In the genomic region with DNA sequence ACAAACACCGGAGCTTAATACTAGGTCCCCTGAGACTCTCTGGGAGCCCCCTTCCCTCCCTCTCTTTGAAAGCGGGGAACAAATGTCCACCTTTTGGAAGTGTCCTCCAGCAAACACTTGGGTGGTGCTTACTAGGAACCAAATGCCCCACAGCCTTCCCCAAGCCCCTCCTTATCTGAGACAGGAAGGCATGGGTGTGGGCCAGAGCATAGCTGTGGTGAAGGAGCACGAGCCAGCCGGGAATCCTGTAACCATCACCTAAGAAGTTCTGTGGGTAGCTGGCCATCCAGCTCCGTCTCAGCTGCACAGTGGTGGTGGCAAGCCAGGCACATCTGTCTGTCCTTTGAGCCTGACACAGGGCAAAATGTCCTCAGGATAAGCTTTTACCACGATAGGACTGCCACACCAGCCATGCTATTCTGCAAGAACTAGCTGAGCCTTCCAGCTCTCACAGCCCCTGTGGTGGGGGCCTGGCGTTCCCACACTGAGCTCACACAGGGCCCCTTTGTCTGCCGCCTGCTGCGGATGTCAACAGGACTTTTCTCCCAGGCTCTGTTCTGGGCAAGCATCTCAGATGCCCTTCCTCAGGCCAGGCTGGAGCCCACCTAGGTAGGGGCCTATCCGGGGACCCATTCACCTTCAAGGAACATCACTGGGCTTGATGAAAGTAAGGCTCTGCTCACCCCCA, we compare ENCODE assay signal across 9 mouse cellular contexts. TPM values are rescaled to one million over a fixed set of nuclear protein-coding genes. Genes with fewer than 3 reads are reported as not detected.
DNase-seq lines count a peak whose midpoint lies in the region; ATAC-seq lines count a peak whose summit lies in the region.
"Had no signal": no experiment of that assay in that cellular context is flagged by ENCODE, and none has a peak within 500 bp of the region (broad histone marks: within the 10 kb centered on the region; RNA-seq: fewer than 3 reads in every experiment).

No protein-coding gene starts in this region.

- intact Hi-C loops in heart, postnatal 36 days (cut with DNase I) = no loop called here

- H3K4me3 ChIP-seq in heart, embryonic 13.5 days = no peak overlapping the region
- H3K4me3 ChIP-seq in stomach, embryonic 15.5 days (replicated peaks) = no peak overlapping the region
- no peak overlapping the region for H3K4me3 ChIP-seq in liver, embryonic 11.5 days (ENCODE audit: low read depth, low read length)

- WGBS in heart, embryonic 13.5 days = 23% methylated on average over 10 of the region's 10 CpGs
- 30% methylated on average over 10 of the region's 10 CpGs for WGBS in stomach, embryonic 15.5 days
- WGBS in liver, embryonic 11.5 days = 23% methylated on average over 10 of the region's 10 CpGs

- H3K9me3 ChIP-seq in heart, embryonic 13.5 days = no peaks in the 10 kb centered on the region
- H3K9me3 ChIP-seq in stomach, embryonic 15.5 days = no peaks in the 10 kb centered on the region
- no peaks in the 10 kb centered on the region for H3K9me3 ChIP-seq in liver, embryonic 11.5 days (ENCODE audit: control insufficient read depth, low read length)

- H3K9ac ChIP-seq in heart, embryonic 13.5 days = peak overlapping the region; percentile 52; the same call in 1 of the 2 replicates
- H3K9ac ChIP-seq in stomach, embryonic 15.5 days = no peak overlapping the region
- H3K9ac ChIP-seq in liver, embryonic 11.5 days (ENCODE audit: low read depth, low read length) = no peak overlapping the region

- peak overlapping the region; percentile 14 for H3K4me2 ChIP-seq in heart, embryonic 13.5 days
- peak overlapping the region; percentile 19; the same call in 1 of the 2 replicates for H3K4me2 ChIP-seq in stomach, embryonic 15.5 days
- no peak overlapping the region for H3K4me2 ChIP-seq in liver, embryonic 11.5 days

- H3K27ac ChIP-seq in heart, embryonic 13.5 days (replicated peaks) = peak overlapping the region; percentile 67
- H3K27ac ChIP-seq in stomach, embryonic 15.5 days = peak overlapping the region; percentile 61
- H3K27ac ChIP-seq in liver, embryonic 11.5 days (ENCODE audit: low read depth, low read length) = no peak overlapping the region

- no peak for DNase-seq in heart, postnatal 36 days
- peak; percentile 79 for DNase-seq in right cerebral cortex, postnatal 10 days (ENCODE audit: low spot score in 2 of 2)
- no peak for DNase-seq in right cerebral cortex, postnatal 25 days
- DNase-seq in layer of hippocampus, postnatal 10 days (ENCODE audit: low spot score in 2 of 2) = peak; percentile 59 to 69
- no peak for DNase-seq in liver, embryonic 11.5 days (ENCODE audit: low spot score)
- no peak for DNase-seq in gastrocnemius, adult 8-10 months (ENCODE audit: low spot score in 2 of 2)
- DNase-seq: cerebellum, adult 11 months had no signal

- H3K27me3 ChIP-seq in heart, embryonic 13.5 days (replicated peaks) = peaks cover 79% of the 10 kb centered on the region
- H3K27me3 ChIP-seq in stomach, embryonic 15.5 days (replicated peaks) = peaks cover 33% of the 10 kb centered on the region
- peaks cover 53% of the 10 kb centered on the region for H3K27me3 ChIP-seq in liver, embryonic 11.5 days (replicated peaks; ENCODE audit: control insufficient read depth, insufficient read depth, low read length)

- no peak for ATAC-seq in heart, embryonic 13.5 days (ENCODE audit: extremely low read depth, insufficient number of reproducible peaks, low FRiP score, low TSS enrichment)
- no peak for ATAC-seq in stomach, embryonic 15.5 days (ENCODE audit: insufficient read depth, low FRiP score, low read depth)
- no peak for ATAC-seq in liver, embryonic 11.5 days (replicated peaks; ENCODE audit: low FRiP score)

- H3K4me1 ChIP-seq in heart, embryonic 13.5 days = peaks cover 66% of the 10 kb centered on the region
- peaks cover 54% of the 10 kb centered on the region for H3K4me1 ChIP-seq in stomach, embryonic 15.5 days
- H3K4me1 ChIP-seq in liver, embryonic 11.5 days (replicated peaks; ENCODE audit: control insufficient read depth, insufficient read depth, low read length) = peaks cover 55% of the 10 kb centered on the region

- H3K36me3 ChIP-seq in heart, embryonic 13.5 days = no peaks in the 10 kb centered on the region
- H3K36me3 ChIP-seq in stomach, embryonic 15.5 days = no peaks in the 10 kb centered on the region
- no peaks in the 10 kb centered on the region for H3K36me3 ChIP-seq in liver, embryonic 11.5 days (ENCODE audit: control insufficient read depth, insufficient read depth, low read length)

RNA-seq across cellular contexts. Expression of a gene that starts 2.1 kb away (rescaled TPM):
- polyA plus RNA-seq in heart, embryonic 13.5 days (2015; fragmentation: Nextera tagmentation; extraction: Ambion mirVana) = 7.7 and 8.2 TPM in 2 replicates
- 10 to 100 TPM in 1 of 2 experiments, 1 to 10 TPM in 1; 9.7 to 12.0 TPM for total RNA-seq in heart, postnatal 36 days (2021)
- total RNA-seq in layer of hippocampus, postnatal 10 days (2021) = 10 to 100 TPM; 43.0 to 50.3 TPM
- 16.9 and 17.1 TPM in 2 replicates for polyA plus RNA-seq in stomach, embryonic 15.5 days (2015; fragmentation: Nextera tagmentation; extraction: Ambion mirVana)
- polyA plus RNA-seq in liver, embryonic 11.5 days (2014; fragmentation: Nextera tagmentation; extraction: Ambion mirVana) = 6.5 and 7.6 TPM in 2 replicates
- total RNA-seq in gastrocnemius, adult 8-10 months (2022) = 1 to 10 TPM; 3.0 to 7.1 (median 5.9) TPM

RNA-seq across cellular contexts. Expression of a gene that starts 18.3 kb away (rescaled TPM):
- polyA plus RNA-seq in heart, embryonic 13.5 days (2015; fragmentation: Nextera tagmentation; extraction: Ambion mirVana) = 6.4 and 6.9 TPM in 2 replicates
- total RNA-seq in heart, postnatal 36 days (2021) = 1 to 10 TPM; 4.0 to 5.2 TPM
- 1 to 10 TPM; 1.8 to 2.4 TPM for total RNA-seq in layer of hippocampus, postnatal 10 days (2021)
- polyA plus RNA-seq in stomach, embryonic 15.5 days (2015; fragmentation: Nextera tagmentation; extraction: Ambion mirVana) = 15.5 and 17.2 TPM in 2 replicates
- 12.1 and 13.1 TPM in 2 replicates for polyA plus RNA-seq in liver, embryonic 11.5 days (2014; fragmentation: Nextera tagmentation; extraction: Ambion mirVana)
- total RNA-seq in gastrocnemius, adult 8-10 months (2022) = under 1 TPM; 0.48 to 0.92 (median 0.76) TPM

RNA-seq across cellular contexts. Expression of a gene that starts 32.9 kb away (rescaled TPM):
- polyA plus RNA-seq in heart, embryonic 13.5 days (2015; fragmentation: Nextera tagmentation; extraction: Ambion mirVana) = 68.8 and 72.8 TPM in 2 replicates
- total RNA-seq in heart, postnatal 36 days (2021) = 10 to 100 TPM; 38.7 to 39.9 TPM
- 10 to 100 TPM; 50.6 to 59.3 TPM for total RNA-seq in layer of hippocampus, postnatal 10 days (2021)
- 105 and 106 TPM in 2 replicates for polyA plus RNA-seq in stomach, embryonic 15.5 days (2015; fragmentation: Nextera tagmentation; extraction: Ambion mirVana)
- 85.3 and 86.3 TPM in 2 replicates for polyA plus RNA-seq in liver, embryonic 11.5 days (2014; fragmentation: Nextera tagmentation; extraction: Ambion mirVana)
- total RNA-seq in gastrocnemius, adult 8-10 months (2022) = 10 to 100 TPM; 20.8 to 28.3 (median 22.6) TPM

RNA-seq across cellular contexts. Expression of a gene that starts 36.0 kb away (rescaled TPM):
- polyA plus RNA-seq in heart, embryonic 13.5 days (2015; fragmentation: Nextera tagmentation; extraction: Ambion mirVana) = not detected in 2 replicates
- not detected for total RNA-seq in heart, postnatal 36 days (2021)
- total RNA-seq in layer of hippocampus, postnatal 10 days (2021) = not detected
- 0.18 TPM in 1 of 2 replicates, not detected in the other for polyA plus RNA-seq in stomach, embryonic 15.5 days (2015; fragmentation: Nextera tagmentation; extraction: Ambion mirVana)
- polyA plus RNA-seq in liver, embryonic 11.5 days (2014; fragmentation: Nextera tagmentation; extraction: Ambion mirVana) = 0.29 TPM in 1 of 2 replicates, not detected in the other
- not detected for total RNA-seq in gastrocnemius, adult 8-10 months (2022)

RNA-seq across cellular contexts. Expression of a gene that starts 40.1 kb away (rescaled TPM):
- polyA plus RNA-seq in heart, embryonic 13.5 days (2015; fragmentation: Nextera tagmentation; extraction: Ambion mirVana) = not detected in 2 replicates
- not detected for total RNA-seq in heart, postnatal 36 days (2021)
- not detected for total RNA-seq in layer of hippocampus, postnatal 10 days (2021)
- polyA plus RNA-seq in stomach, embryonic 15.5 days (2015; fragmentation: Nextera tagmentation; extraction: Ambion mirVana) = 0.92 and 1.5 TPM in 2 replicates
- polyA plus RNA-seq in liver, embryonic 11.5 days (2014; fragmentation: Nextera tagmentation; extraction: Ambion mirVana) = 0.45 TPM in 2 replicates
- not detected for total RNA-seq in gastrocnemius, adult 8-10 months (2022)

Comparison
In these comparisons a context has a peak if more than half of its experiments do, and no peak if none do; other contexts are left out.
1. DNase-seq: peak in right cerebral cortex, postnatal 10 days (2 of 2) and layer of hippocampus, postnatal 10 days (2 of 2); none in heart, postnatal 36 days (0 of 2), right cerebral cortex, postnatal 25 days (single experiment), liver, embryonic 11.5 days (single experiment) and gastrocnemius, adult 8-10 months (0 of 2).